Mouse (Mus musculus): ENCODE results near the gene Lats2.
"Not testable (repeated sequence)": the region's sequence is repeated elsewhere in the genome, so short reads cannot be mapped to it uniquely, and the experiment has no call there.

Lats2 gene

DNA sequence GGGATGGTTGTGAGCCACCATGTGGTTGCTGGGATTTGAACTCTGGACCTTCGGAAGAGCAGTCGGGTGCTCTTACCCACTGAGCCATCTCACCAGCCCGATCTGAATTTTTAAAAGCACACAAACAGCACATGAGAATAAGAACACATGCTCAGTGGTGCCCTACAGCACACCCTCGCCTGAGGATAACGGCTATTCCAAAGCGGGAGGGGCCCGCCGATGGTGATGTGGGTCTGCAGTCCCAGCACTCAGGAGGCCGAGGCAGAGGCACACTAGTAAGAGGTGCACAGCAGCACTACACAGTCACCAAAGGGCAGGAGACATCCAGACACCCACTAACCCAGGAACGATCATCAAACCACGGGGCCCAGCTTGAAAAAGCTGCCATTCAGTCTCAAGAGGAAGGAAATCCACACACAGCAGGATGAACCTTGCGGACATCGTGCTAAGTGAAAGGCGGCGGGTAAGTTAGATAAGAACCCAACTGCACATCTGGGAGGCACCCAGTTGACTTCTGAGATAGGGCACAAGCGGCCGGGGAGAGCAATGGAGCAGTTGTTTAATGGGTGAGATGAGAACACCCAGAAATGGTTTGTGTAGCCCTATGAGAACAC lies 65.6 kb downstream of the Lats2 start:
- DNase-seq = no peak

GRCm38 (mm10) chr14:57691316-57691715 lies 66.9 kb downstream of the Lats2 start:
- DNase-seq = no peak

GRCm38 (mm10) chr14:57690681-57691080 lies 67.5 kb downstream of the Lats2 start:
- no peak for DNase-seq

- DNase-seq = not testable (repeated sequence)
These were observed 70.1 kb downstream of the Lats2 start for GRCm38 (mm10) chr14:57688066-57688465.

GRCm38 (mm10) chr14:57687441-57687840 lies 70.7 kb downstream of the Lats2 start:
- no peak for DNase-seq

DNA sequence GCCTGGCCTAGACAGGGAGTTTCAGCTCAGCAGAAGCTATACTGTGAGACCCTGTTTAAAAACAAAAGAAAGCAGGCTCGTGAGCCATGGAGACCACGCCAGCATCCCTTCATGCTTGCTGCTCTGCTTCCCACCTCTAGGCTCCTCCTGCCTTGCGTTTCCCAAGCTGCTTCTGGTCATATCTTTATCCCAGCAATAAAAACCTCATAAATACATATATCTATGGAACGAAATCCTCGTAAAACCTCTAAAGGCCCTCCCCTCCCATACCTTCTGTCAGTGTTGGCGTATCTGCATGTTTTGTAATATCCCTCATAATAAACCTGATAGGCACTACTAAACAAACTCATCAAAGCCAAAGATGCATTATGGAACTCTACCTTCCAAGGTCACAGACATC lies 71.5 kb downstream of the Lats2 start:
- DNase-seq = no peak

GRCm38 (mm10) chr14:57684579-57684978 lies 73.6 kb downstream of the Lats2 start:
- DNase-seq = peak; percentile 73

DNA sequence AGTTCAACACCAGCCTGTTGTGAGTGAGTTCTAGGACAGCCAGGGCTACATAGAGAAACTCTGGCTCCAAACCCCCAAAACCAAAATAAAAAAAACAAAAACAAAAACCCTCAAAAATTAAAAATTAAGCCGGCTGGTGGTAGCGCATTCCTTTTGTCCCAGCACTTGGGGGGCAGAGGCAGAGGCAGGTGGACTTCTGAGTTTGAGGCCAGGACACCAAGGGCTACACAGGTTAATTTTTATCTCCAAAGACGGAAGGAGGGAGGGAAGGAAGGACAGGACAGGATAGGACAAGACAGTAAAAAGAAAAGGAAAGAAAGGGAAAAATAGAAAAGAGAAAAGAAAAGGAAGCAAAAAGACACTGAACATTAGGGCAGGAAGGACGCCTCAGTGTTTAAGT lies 75.4 kb downstream of the Lats2 start:
- DNase-seq = peak; percentile 60

GRCm38 (mm10) chr14:57679958-57680535 lies 78.1 kb downstream of the Lats2 start:
- DNase-seq = peak; percentile 88

GRCm38 (mm10) chr14:57679523-57679922 lies 78.7 kb downstream of the Lats2 start:
- no peak for DNase-seq

- no peak for DNase-seq
These were observed 82.7 kb downstream of the Lats2 start for GRCm38 (mm10) chr14:57675481-57675880.

GRCm38 (mm10) chr14:57665628-57665950 lies 92.6 kb downstream of the Lats2 start:
- no peak for DNase-seq

GRCm38 (mm10) chr14:57664822-57665627 lies 93.2 kb downstream of the Lats2 start, which contains the start of gene Xpo4:
TSS of gene Xpo4 (minus strand) at chr14:57665430.
- peak; percentile 74 for DNase-seq

DNA sequence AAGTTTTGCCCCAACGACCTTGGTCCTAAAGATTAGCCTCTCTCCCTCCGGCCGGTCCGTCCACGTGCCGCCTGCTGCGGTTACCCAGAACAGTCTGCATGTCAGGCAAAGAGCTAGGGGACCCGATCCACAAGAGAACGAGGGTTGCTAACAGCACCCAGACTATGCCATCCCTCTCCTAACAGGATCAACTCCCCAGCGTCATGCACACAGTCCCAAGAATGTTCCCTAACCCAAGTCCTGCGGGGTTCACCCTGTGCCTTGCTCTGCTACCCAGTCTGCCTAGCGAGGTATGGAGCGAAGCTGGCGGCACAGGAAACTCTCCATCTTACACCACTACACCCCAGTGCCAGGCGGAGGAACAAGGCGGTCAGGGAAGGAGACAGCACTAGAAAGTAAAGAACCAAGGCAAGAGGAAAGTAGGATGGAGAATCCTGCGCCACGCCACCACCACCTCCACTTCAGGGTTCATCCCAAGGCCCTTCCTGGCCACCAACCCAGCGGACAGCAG lies 93.8 kb downstream of the Lats2 start:
- peak; percentile 42 for DNase-seq

- no peak for DNase-seq
These were observed 94.6 kb downstream of the Lats2 start for GRCm38 (mm10) chr14:57663630-57664029.

DNA sequence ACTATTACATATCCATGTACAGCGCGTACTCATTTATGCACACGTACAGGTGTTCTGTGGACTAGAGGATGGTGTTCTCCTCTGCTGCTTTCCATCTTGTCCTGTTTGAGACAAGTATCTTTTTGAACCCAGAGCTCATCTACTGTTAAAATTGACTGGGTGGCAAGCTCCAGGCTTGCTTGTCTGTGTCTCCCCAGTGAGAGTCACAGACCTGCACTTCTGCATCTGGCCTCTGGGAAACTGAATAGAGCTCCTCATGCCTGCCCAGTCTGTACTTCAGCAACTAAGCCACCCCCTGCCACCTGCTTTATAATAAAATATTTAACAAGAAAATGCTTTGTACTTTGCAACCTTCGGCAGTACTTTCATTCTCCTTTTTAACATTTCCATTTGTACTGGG lies 99.9 kb downstream of the Lats2 start:
- DNase-seq = no peak

DNA sequence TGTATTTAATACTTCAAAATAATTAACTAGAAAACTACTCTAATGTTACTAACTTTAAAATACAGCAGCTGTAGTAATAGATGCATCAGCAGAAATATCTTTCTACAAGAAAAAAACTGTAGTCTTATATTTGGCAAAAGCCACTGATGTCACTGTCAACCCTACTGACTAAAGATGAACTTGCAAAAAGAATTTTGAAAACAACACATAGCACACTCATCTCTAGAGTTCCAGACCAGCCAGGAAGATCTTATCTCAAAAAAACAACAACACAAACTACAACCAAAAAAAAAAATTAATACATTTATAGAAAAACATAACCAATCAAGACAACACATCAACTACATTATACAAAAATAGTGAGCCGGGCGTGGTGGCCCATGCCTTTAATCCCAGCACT lies 100.7 kb downstream of the Lats2 start:
- DNase-seq = no peak

DNA sequence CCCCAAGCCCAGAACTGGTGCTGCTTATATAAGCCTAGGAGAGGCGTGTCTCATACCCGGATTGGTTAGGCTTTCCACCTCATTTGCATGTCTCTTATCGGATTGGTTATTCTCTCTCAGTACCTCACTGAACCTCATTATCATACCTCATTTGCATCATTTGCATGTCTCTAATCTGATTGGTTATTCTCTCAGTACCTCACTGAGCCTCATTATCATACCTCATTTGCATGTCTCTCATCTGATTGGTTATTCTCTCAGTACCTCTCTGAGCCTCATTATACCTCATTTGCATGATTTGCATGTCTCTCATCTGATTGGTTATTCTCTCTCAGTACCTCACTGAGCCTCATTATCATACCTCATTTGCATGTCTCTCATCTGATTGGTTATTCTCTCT lies 101.7 kb downstream of the Lats2 start:
- not testable (repeated sequence) for DNase-seq

- no peak for DNase-seq
These were observed 108.7 kb downstream of the Lats2 start for GRCm38 (mm10) chr14:57649501-57649900.

DNA sequence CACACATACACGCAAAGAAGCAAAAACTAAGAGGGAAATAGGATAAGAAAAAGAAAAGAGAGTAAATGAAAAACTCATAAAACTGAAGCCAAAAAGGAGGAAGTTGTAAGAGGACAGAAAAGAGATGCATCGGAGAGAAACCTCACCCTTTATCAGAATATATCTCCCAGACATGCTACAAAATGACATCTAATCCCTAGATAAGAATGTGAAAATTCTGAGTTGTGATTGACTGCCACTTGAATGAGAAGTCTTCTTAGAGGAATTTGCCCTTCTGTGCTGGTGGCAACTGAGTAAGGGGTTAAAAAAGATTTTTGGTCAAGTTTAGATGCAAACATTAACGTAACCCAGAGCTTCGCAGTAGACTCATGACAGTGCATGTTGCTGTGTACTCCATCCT lies 112.0 kb downstream of the Lats2 start:
- no peak for DNase-seq
